Mouse (Mus musculus) kidney, embryonic 14.5 days (tissue): ENCODE data around the gene Limch1. TPM values are rescaled to one million over a fixed set of nuclear protein-coding genes. Genes with fewer than 3 reads are reported as not detected.

ENCODE experiments used
- ATAC-seq: fragments of 200-750 bp; cut with Nextera tagmentation; 2 replicates; pipeline ENCODE4 v1.8.0; 2017; ENCODE audit warnings: moderate number of reproducible peaks, mild to moderate bottlenecking, moderate TSS enrichment, moderate library complexity; ENCODE audit not compliant: low FRiP score, low TSS enrichment
- H3K27ac ChIP-seq: fragments of 300-500 bp; sonication (generic); 2 replicates; pipeline ENCODE4 v1.5.1; 2014; ENCODE audit warnings: low read depth, mild to moderate bottlenecking, low read length, moderate library complexity, mixed read lengths
- H3K27me3 ChIP-seq: fragments of 300-500 bp; sonication (generic); 2 replicates; pipeline ENCODE4 v1.6.1; 2014; ENCODE audit warnings: mild to moderate bottlenecking, low read length; ENCODE audit not compliant: control insufficient read depth, insufficient read depth
- H3K36me3 ChIP-seq: fragments of 300-500 bp; sonication (generic); 2 replicates; pipeline ENCODE4 v1.6.1; 2014; ENCODE audit warnings: low read length, mixed read lengths; ENCODE audit not compliant: control insufficient read depth, insufficient read depth
- H3K4me1 ChIP-seq: fragments of 300-500 bp; sonication (generic); 2 replicates; pipeline ENCODE4 v1.6.1; 2014; ENCODE audit warnings: low read length, mixed read lengths; ENCODE audit not compliant: control insufficient read depth, insufficient read depth
- H3K4me2 ChIP-seq: fragments of 300-500 bp; sonication (generic); replicated peaks from 2 replicates; pipeline ENCODE4 v1.6.1; 2014; ENCODE audit warnings: low read depth, mild to moderate bottlenecking, low read length
- H3K4me3 ChIP-seq: fragments of 300-500 bp; sonication (generic); 2 replicates; pipeline ENCODE4 v1.5.1; 2014; ENCODE audit warnings: mild to moderate bottlenecking, low read length
- H3K9ac ChIP-seq: fragments of 300-500 bp; sonication (generic); 2 replicates; pipeline ENCODE4 v1.6.1; 2014; ENCODE audit warnings: low read depth, mild to moderate bottlenecking, low read length, moderate library complexity
- H3K9me3 ChIP-seq: fragments of 300-500 bp; sonication (generic); 2 replicates; pipeline ENCODE4 v1.6.1; 2016; ENCODE audit warnings: low read length; ENCODE audit not compliant: control insufficient read depth
- WGBS: fragments of 180-500 bp; shearing (Covaris S2); extraction: QIAGEN DNeasy Blood & Tissue Kit; methylation state at CpG from one replicate; pipeline ENCODE4 v1.1.7; 2014; 5-methylcytosine and 5-hydroxymethylcytosine counted together
- microRNA-seq: library from miRNA; unstranded; fragments of <30 nt; microRNA quantifications from one replicate; pipeline ENCODE4, GENCODE M21; 2016
- polyA plus RNA-seq: library from polyadenylated mRNA; unstranded; fragments of >200 nt; fragmentation: Nextera tagmentation; extraction: Ambion mirVana; gene quantifications from 2 replicates; pipeline ENCODE4 v1.2.1, GENCODE M21; 2014

Gene Limch1
- polyA plus RNA-seq, 1 experiment from 2014 or later = 48.9 TPM

DNA sequence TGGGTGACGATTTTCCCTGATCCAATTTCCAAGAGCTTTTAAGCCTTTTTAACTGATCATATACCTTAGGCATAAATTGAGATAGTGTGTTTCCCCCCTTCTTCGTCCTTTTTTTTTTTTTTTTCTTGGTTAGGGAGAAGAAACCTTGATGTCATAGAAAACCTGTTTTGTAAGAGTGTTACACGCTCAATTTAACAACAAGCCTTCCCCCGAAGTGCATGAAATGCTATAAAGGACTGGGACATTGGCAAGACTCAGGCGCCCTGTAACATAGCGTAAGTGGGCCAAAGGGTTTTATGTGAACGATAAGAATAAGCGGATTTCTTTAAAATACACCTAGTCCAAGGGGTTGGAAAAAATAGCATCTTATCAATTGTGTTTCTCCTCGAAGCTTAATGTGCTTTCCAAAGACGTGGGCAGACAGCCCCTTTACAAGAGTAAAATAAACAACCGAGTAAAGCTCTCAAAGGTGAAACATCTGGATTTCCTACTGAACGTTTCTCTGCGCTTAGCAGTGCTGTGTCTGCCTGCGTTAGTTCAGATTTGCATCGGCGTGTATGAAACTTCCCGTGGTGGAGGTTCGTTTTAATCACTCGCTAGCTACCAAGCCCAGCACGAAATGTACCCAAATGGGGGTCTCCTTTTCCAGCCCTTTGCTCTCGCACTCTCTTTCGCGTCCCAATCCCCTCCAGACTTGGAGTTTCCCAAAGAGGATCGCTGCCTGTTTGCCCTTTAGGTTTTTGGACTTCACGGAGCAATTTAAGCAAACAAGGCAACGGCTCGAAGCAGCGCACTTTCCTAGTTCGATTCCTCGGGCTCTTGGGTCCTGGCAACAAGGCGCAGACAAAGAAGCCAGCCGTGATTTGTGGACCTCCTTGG lies 354.0 kb downstream of the Limch1 start:
- H3K27ac ChIP-seq = no peak overlapping the region
- WGBS = 1% methylated on average over 32 of the region's 32 CpGs
- no peak overlapping the region for H3K4me3 ChIP-seq

DNA sequence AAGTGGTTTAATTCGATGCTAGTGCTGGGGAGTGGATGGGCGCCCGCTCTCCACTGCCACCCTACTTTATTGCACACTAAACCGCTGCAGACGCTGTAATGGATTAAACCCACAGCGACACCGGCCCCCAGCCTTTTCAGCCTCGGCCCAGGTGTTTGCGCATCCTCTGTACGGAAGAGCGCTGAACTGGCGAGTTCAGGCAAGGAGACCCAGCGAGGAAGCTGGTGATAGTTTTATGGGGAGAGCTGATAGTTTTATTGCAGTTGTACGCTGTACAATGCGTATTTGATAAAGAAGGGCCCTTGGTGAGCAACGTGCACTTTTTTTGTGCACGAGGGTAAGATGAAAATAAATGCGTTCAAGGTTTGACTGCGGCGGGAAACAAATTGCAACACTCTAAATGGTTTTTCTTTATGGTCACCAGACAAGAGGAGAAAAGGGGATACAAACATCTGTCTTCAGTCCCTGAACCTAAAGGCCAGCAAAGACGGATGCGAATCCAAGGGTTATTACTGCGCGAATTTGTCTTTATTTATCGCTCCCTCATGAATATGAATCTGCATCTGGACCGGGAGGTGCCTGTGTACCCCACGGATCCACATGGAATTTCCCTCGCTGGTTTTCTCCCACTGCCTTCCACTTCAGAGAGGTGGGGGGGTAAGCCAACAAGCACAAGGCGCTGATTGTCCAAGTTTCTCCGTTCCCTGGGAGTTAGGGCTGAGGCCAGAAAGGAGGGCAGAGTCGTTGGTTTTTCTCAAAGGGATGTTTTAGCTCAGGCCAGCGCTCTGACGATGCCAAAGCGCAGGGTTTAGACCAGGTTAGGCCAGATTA lies 355.2 kb downstream of the Limch1 start:
- peaks cover 5% of the 10 kb centered on the region; the same call in 1 of the 2 replicates for H3K4me1 ChIP-seq
- no peak overlapping the region for H3K9ac ChIP-seq
- no peaks in the 10 kb centered on the region for H3K36me3 ChIP-seq
- no peak overlapping the region for H3K4me2 ChIP-seq
- WGBS = 1% methylated on average over 34 of the region's 34 CpGs
- H3K27ac ChIP-seq = no peak overlapping the region
- H3K27me3 ChIP-seq = peaks cover 89% of the 10 kb centered on the region
- ATAC-seq = no peak
- no peak overlapping the region for H3K4me3 ChIP-seq
- no peaks in the 10 kb centered on the region for H3K9me3 ChIP-seq

More for the DNA sequence above, 354.0 kb downstream of the Limch1 start:
- no peak overlapping the region for H3K9ac ChIP-seq
- peaks cover 91% of the 10 kb centered on the region for H3K27me3 ChIP-seq
- peaks cover 5% of the 10 kb centered on the region; the same call in 1 of the 2 replicates for H3K4me1 ChIP-seq
- H3K9me3 ChIP-seq = no peaks in the 10 kb centered on the region
- no peak overlapping the region for H3K4me2 ChIP-seq
- H3K36me3 ChIP-seq = no peaks in the 10 kb centered on the region
- no peak for ATAC-seq

DNA sequence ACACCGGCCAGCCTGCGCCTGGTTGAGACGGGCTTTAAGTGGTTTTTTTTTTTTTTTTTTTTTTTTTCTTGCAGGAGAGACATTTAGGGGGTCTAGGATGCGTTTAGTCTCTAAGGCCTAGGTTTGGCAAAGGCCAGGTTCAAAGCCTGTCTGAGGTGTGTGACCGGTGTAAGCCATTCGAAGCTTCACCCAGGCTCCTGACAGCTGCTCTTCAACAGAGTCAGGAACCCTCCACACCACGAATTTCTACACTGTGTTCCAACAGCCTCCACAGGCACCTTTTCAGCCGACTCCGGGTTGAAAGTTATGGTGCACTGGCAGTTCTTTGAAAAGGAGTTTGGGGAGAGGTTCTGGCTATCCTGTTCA lies 355.8 kb downstream of the Limch1 start:
- Histone ChIP-seq H3K9me3 (no peaks in the 10 kb centered on the region), H3K27ac (no peak overlapping the region), H3K4me2 (no peak overlapping the region), H3K4me3 (no peak overlapping the region), H3K4me1 (no peaks in the 10 kb centered on the region), H3K9ac (no peak overlapping the region), H3K27me3 (peaks cover 88% of the 10 kb centered on the region), H3K36me3 (no peaks in the 10 kb centered on the region)
- 4% methylated on average over 9 of the region's 9 CpGs for WGBS
- ATAC-seq = no peak

DNA sequence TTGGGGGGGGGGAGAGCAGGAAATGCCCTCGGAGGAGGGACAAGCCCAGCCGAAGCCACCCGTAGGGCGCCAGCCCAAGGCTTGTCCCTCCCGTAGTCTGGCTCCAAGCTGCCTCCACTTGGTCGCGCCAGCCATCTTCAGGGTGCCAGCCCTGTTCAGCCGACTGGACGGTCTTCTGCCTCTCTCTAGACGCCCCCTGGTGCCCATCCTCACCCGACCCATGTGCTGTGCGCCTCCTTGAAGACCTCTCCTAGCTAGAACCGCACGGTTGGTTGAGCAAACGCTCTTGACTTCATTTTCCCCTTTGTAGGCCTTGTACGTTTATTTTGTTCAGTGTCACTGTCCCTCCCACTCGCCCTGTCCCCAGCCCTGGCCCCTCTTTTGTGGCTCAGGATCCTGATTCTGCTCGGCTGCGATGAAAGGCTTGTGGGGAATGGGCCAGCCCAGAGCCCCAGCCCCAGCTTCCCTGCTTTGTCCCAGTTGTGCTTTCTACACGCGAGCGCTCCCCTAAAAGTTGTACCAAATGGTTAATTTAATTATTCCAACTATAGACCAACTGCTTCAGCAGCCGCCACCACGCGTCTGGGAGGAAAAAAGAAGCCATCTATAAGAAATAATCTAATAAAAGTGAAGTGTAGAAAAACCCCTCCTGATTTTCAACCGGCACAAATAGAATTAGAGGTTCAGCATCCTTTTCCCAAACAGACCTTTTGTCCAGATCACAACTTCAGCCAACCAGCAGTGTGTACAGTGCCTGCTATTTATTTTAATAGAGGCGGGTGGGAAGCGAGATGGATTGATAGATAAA lies 356.4 kb downstream of the Limch1 start:
- peak; percentile 80 for ATAC-seq
- Histone ChIP-seq H3K4me3 (no peak overlapping the region), H3K9ac (no peak overlapping the region), H3K36me3 (no peaks in the 10 kb centered on the region), H3K4me1 (no peaks in the 10 kb centered on the region), H3K27ac (no peak overlapping the region), H3K9me3 (no peaks in the 10 kb centered on the region), H3K4me2 (no peak overlapping the region), H3K27me3 (peaks cover 86% of the 10 kb centered on the region)
- 3% methylated on average over 28 of the region's 28 CpGs for WGBS

DNA sequence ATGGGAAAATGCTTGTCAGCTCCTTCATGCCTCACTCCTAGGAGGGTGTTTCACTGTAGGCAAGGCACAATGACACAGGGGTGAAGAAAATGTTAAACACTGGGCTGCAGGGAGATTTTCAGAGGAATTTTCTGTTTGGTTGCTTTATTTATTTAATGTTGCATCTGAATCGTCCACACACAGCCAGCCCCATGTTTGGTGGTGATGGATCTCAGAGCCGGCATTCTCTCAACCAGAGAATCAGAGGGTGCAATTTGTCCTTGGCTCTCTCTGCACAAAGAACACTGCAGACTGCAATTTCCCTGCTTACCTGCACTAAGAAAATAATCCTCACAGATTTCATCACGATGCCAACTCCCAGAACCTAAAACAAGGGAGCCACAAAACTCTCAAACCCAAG lies 357.4 kb downstream of the Limch1 start:
- H3K27ac ChIP-seq = no peak overlapping the region
- H3K9ac ChIP-seq = no peak overlapping the region
- no peak for ATAC-seq
- no peaks in the 10 kb centered on the region for H3K4me1 ChIP-seq
- H3K9me3 ChIP-seq = no peaks in the 10 kb centered on the region
- H3K4me2 ChIP-seq = no peak overlapping the region
- no peak overlapping the region for H3K4me3 ChIP-seq
- H3K27me3 ChIP-seq = peaks cover 78% of the 10 kb centered on the region
- H3K36me3 ChIP-seq = no peaks in the 10 kb centered on the region
- WGBS = 8% methylated on average over 3 of the region's 3 CpGs

DNA sequence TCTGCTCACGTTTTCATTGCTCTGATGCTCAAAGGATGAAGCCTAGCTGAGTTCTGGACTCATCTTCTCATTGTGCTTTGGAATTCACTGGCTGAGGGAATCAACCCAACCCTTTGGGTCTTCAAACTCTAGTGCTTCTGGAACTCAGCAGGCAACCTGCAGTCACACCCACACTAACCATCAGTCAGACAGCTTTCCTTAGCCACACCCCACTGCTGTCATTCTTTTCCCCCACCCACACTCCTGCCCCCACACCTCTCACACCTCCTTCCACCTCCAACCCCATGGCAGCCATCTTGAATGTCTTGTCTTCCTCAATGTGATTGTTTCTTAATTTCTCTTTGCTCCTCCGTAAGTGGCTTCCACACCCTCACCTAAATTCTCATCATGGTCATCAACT lies 360.6 kb downstream of the Limch1 start:
- Histone ChIP-seq H3K4me1 (no peaks in the 10 kb centered on the region), H3K4me3 (no peak overlapping the region), H3K27me3 (peaks cover 57% of the 10 kb centered on the region), H3K36me3 (no peaks in the 10 kb centered on the region), H3K9me3 (no peaks in the 10 kb centered on the region), H3K27ac (no peak overlapping the region), H3K4me2 (no peak overlapping the region), H3K9ac (no peak overlapping the region)
- no peak for ATAC-seq
- WGBS = 88% methylated on average over 2 of the region's 2 CpGs

Small RNA genes lying within 50 kb of the gene (microRNA-seq; reads per million reads assigned to microRNA genes)
- gene Gm23841 = not detected

Other genes starting within 250 kb of the Limch1 start
- 39.3 and 55.9 TPM in 2 replicates for gene Apbb2, start 127.0 kb upstream of the Limch1 start, polyA plus RNA-seq
- 55.1 and 61.9 TPM in 2 replicates for gene Uchl1, start 69.7 kb upstream of the Limch1 start, polyA plus RNA-seq